Mouse (Mus musculus) C2C12 (cell line): Measurements from ENCODE around the gene Cacna1a. TPM values are rescaled to one million over a fixed set of nuclear protein-coding genes. Genes with fewer than 3 reads are reported as not detected.

Experiments
- H3K27me3 ChIP-seq: one replicate; pipeline ENCODE4 v1.6.1; 2011; ENCODE audit not compliant: control insufficient read depth, insufficient read depth, insufficient read length
- H3K36me3 ChIP-seq: one replicate; pipeline ENCODE4 v1.6.1; 2011; ENCODE audit not compliant: control insufficient read depth, insufficient read depth
- H3K4me3 ChIP-seq: one replicate; pipeline ENCODE4 v1.5.1; 2011; ENCODE audit warnings: mild to moderate bottlenecking, control low read depth; ENCODE audit not compliant: poor library complexity, insufficient read depth, severe bottlenecking
- H3K79me2 ChIP-seq: one replicate; pipeline ENCODE4 v1.6.1; 2011; ENCODE audit not compliant: control insufficient read depth, insufficient read depth
- H3K79me3 ChIP-seq: one replicate; pipeline ENCODE4 v1.6.1; 2011; ENCODE audit warnings: low read depth, control low read depth
- H3ac ChIP-seq: one replicate; pipeline ENCODE3; 2011; ENCODE audit warnings: low read depth; ENCODE audit not compliant: control insufficient read depth, insufficient read length
- CEBPB ChIP-seq: IDR thresholded peaks from one replicate; pipeline ENCODE4 v1.6.1; 2011; ENCODE audit warnings: low read depth, mild to moderate bottlenecking, control low read depth, moderate library complexity
- CTCF ChIP-seq: IDR thresholded peaks from one replicate; pipeline ENCODE4 v1.5.1; 2011; ENCODE audit not compliant: control insufficient read depth, insufficient read depth, insufficient read length
- FOSL1 ChIP-seq: IDR thresholded peaks from one replicate; pipeline ENCODE4 v1.8.0; 2011; ENCODE audit warnings: mild to moderate bottlenecking, low read length; ENCODE audit not compliant: poor library complexity, insufficient read depth, severe bottlenecking
- MAX ChIP-seq: IDR thresholded peaks from one replicate; pipeline ENCODE4 v1.6.1; 2011; ENCODE audit warnings: mild to moderate bottlenecking, control low read depth
- MYOD1 ChIP-seq: IDR thresholded peaks from one replicate; pipeline ENCODE4 v1.6.1; 2011; ENCODE audit warnings: low read depth; ENCODE audit not compliant: control insufficient read depth, insufficient read length
- MYOG ChIP-seq: IDR thresholded peaks from one replicate; pipeline ENCODE4 v1.6.1; 2011; ENCODE audit not compliant: control insufficient read depth, insufficient read length; ENCODE audit errors: extremely low read depth
- USF1 ChIP-seq: IDR thresholded peaks from one replicate; pipeline ENCODE4 v1.6.1; 2011; ENCODE audit warnings: low read depth, mild to moderate bottlenecking, control low read depth, moderate library complexity
- polyA plus RNA-seq: library from polyadenylated mRNA; unstranded; fragments of >200 nt; fragmentation: generic; extraction: Trizol; gene quantifications from one replicate; pipeline ENCODE4 v1.2.1, GENCODE M21; 2012; ENCODE audit warnings: missing spikeins

Gene Cacna1a
- polyA plus RNA-seq, 1 experiment, result 3.1 TPM

DNA sequence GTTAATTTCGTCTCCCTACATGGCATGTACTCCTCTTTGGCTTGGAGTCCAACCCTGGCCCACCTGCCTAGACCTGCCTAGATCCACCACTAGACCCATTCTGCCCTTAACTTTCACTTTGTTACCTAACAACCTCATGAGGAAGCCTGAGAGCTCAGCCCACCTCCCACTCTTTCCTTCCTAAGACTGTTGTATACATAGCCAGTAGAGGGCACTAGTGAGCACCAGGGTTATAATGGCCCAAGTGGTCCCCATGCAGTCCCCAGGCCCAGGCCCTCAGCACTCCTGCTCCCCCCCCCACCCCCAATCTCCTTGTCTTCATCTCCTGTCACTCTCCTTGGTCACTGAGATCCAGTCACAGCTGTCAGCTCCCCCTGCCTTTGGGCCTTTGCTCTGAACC, 86.2 kb downstream of the Cacna1a start:
- Histone ChIP-seq H3K79me3 (no peaks in the 10 kb centered on the region), H3K4me3 (no peak overlapping the region), H3ac (no peak overlapping the region), H3K79me2 (no peaks in the 10 kb centered on the region), H3K27me3 (no peaks in the 10 kb centered on the region), H3K36me3 (no peaks in the 10 kb centered on the region)
- no peak for TF ChIP-seq MAX

DNA sequence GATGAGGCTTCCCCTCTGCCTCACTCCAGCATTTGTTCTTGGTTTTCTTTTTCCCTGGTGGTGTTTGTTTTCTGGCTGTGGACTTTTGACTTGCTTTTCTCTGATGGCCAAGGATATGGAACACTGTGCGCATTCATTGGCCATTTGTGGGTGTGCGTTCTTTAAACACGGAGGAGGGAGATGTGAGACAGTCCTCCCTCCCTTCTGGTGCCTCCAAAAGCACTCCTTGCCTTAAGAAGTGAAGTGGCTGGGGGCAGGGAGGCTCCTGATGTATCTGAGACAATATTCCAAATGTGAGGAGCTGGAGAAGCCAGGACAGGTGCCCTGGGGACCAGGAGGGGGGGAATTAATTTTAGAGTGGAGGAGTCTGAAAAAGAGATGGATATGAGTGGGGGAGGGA, 89.1 kb downstream of the Cacna1a start:
- Histone ChIP-seq H3K79me2 (no peaks in the 10 kb centered on the region), H3K79me3 (no peaks in the 10 kb centered on the region), H3K36me3 (no peaks in the 10 kb centered on the region), H3K27me3 (peaks cover 7% of the 10 kb centered on the region), H3ac (no peak overlapping the region), H3K4me3 (no peak overlapping the region)
- TF ChIP-seq MYOG, result no peak

DNA sequence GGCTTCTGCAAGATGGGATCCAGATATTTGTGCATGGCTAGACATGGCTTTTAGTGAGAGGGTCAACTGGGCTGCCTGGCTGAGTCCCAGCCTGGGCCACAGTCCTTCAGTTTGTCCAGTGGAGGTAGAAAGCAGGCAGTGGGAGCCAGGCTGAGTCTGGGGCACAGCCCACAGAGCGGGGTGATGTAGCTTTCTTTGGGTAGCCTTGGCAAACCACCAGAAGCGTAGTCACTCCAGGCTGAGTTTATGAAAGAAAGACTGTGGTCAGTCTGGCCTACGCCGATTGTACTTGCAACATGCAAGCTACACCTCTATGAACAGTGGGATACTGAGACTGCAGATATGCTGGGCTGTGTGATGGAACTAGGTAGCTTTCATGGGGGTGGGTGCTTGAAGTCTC, 94.8 kb downstream of the Cacna1a start:
- no peaks in the 10 kb centered on the region for H3K79me3 ChIP-seq
- no peak overlapping the region for H3K4me3 ChIP-seq
- H3K27me3 ChIP-seq, result peaks cover 26% of the 10 kb centered on the region
- no peaks in the 10 kb centered on the region for H3K36me3 ChIP-seq
- H3ac ChIP-seq, result no peak overlapping the region
- no peak for TF ChIP-seq FOSL1
- TF ChIP-seq CTCF, result no peak
- no peak for TF ChIP-seq MAX
- no peak for TF ChIP-seq MYOG
- TF ChIP-seq CEBPB, result no peak
- TF ChIP-seq MYOD1, result no peak
- no peak for TF ChIP-seq USF1
- H3K79me2 ChIP-seq, result no peaks in the 10 kb centered on the region

DNA sequence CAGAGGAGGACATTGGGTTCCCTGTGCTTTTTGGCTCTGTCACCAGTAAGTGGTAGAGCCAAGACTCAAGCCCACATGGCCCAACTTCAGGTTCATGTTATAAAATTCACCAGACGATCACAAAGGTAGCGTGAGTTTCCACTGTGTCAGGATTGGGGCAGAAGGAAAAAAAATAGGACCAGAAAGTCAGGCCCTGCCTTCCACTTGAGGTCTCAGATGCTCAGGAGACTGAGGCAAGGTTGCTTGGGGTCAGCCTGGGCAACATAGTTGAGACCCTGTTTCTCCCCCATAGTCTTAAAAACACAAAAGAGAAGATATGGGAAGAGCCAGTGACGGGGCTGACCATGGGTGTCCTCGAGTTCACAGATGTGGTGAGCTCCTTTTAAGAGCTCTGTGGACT, 97.1 kb downstream of the Cacna1a start:
- TF ChIP-seq CEBPB (no peak), CTCF (no peak), MAX (no peak)
- H3ac ChIP-seq, result no peak overlapping the region
- H3K79me3 ChIP-seq, result no peaks in the 10 kb centered on the region
- H3K4me3 ChIP-seq, result no peak overlapping the region
- no peaks in the 10 kb centered on the region for H3K79me2 ChIP-seq
- H3K27me3 ChIP-seq, result peaks cover 20% of the 10 kb centered on the region
- no peaks in the 10 kb centered on the region for H3K36me3 ChIP-seq

DNA sequence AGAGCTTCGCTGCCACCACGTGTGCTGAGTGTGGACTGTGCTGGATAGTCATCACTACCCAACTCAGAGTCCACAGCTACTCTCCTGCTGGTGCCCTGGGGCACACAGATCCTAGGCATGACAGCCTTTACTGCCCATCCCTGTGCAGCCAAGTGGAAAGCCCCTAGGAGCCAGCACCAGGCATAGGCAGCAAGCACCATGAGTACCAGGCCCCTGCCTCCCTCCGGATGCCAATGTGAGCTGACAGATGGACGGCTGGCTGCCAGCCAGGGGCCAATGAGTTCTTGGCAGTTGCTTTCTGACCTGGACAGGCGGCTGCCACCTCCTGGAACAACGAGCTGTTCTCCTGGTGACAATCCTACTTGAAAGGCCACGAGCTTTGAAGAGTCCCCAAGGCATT, 97.6 kb downstream of the Cacna1a start:
- Histone ChIP-seq H3K4me3 (no peak overlapping the region), H3K79me2 (no peaks in the 10 kb centered on the region), H3K79me3 (no peaks in the 10 kb centered on the region), H3ac (no peak overlapping the region), H3K27me3 (peaks cover 20% of the 10 kb centered on the region), H3K36me3 (no peaks in the 10 kb centered on the region)
- TF ChIP-seq USF1, result no peak
- no peak for TF ChIP-seq CTCF
- no peak for TF ChIP-seq MAX
- TF ChIP-seq CEBPB, result no peak
- TF ChIP-seq MYOD1, result no peak
- no peak for TF ChIP-seq MYOG
- no peak for TF ChIP-seq FOSL1

DNA sequence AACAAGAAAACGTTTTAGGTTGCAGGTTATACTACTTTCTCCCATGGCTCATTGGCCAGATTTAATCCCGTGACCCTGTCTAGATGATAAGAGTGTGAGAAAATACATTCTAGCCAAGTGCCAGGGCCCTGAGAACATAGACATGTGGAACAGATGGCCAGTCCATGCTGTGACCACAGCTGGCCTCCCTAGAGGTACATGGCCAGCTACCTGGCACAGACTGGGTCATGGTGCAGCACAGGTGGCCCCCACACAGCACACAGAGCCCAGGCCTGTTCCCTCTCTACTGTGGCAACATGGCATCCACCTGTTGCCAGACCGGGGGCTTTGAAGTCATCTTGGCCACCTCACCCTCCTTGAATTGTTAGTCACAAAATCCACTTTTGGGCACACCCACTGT, 101.0 kb downstream of the Cacna1a start:
- Histone ChIP-seq H3ac (no peak overlapping the region), H3K4me3 (no peak overlapping the region), H3K79me2 (no peaks in the 10 kb centered on the region), H3K27me3 (peaks cover 14% of the 10 kb centered on the region), H3K36me3 (no peaks in the 10 kb centered on the region), H3K79me3 (no peaks in the 10 kb centered on the region)
- TF ChIP-seq MYOG (no peak), FOSL1 (no peak), MAX (no peak), CTCF (no peak), MYOD1 (no peak), USF1 (no peak), CEBPB (no peak)

DNA sequence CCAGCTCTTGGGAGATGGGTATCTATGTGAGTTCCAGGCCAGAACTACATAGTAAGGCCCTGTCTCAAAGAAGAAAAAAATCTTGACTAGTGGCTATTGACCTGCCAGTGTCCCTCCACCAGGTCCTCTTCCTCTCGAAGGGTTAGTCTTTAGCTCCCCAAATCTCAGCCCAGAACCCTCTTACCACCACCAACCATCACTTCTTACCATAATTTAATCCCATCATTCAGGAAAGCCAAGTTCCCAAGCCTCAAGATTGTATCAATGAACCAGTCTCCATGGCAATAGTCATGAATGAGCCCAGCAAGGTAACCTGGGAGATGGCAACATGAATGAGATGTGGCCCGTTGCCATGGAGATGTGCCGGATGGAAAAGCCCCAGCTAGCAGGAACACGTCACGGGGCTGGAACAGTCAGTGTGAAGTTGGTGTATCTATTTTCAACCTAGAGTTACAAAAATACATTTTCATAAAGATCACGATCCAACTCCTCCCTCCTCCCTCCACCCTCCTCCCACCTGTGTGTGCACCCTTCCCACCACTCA, 106.4 kb downstream of the Cacna1a start:
- no peaks in the 10 kb centered on the region for H3K36me3 ChIP-seq
- H3K79me3 ChIP-seq, result no peaks in the 10 kb centered on the region
- no peak overlapping the region for H3ac ChIP-seq
- H3K79me2 ChIP-seq, result no peaks in the 10 kb centered on the region
- TF ChIP-seq MYOD1 (no peak), MYOG (no peak), CTCF (no peak), MAX (no peak)
- H3K4me3 ChIP-seq, result no peak overlapping the region
- H3K27me3 ChIP-seq, result peaks cover 3% of the 10 kb centered on the region
